ENCODE assay signal across 20 mouse cellular contexts in genomic region chr3:147166555-147166954, GRCm38 (mm10).
"Had no signal": no experiment of that assay in that cellular context is flagged by ENCODE, and none has a peak within 500 bp of the region (broad histone marks: within the 10 kb centered on the region; RNA-seq: fewer than 3 reads in every experiment).

No protein-coding gene starts in this region.

- H3K4me2 ChIP-seq: liver, embryonic 11.5 days; lung, embryonic 14.5 days; midbrain, embryonic 12.5 days; midbrain, embryonic 15.5 days; neural tube, embryonic 12.5 days; neural tube, embryonic 15.5 days had no signal

- H3K4me3 ChIP-seq: layer of hippocampus, adult 2 months; midbrain, embryonic 12.5 days; midbrain, embryonic 15.5 days; neural tube, embryonic 12.5 days; neural tube, embryonic 15.5 days had no signal

- H3K9me3 ChIP-seq: midbrain, embryonic 12.5 days; midbrain, embryonic 15.5 days; neural tube, embryonic 12.5 days; neural tube, embryonic 15.5 days had no signal

- H3K27ac ChIP-seq: kidney, postnatal 0 days; layer of hippocampus, adult 2 months; liver, embryonic 14.5 days; macrophage; midbrain, embryonic 12.5 days; midbrain, embryonic 15.5 days; neural tube, embryonic 12.5 days; neural tube, embryonic 15.5 days; stomach, postnatal 0 days had no signal

- DNase-seq: kidney, postnatal 25 days; layer of hippocampus, adult 9-11 months; liver, postnatal 0 days; lung, embryonic 14.5 days; right cerebral cortex, adult 18-20 months; right cerebral cortex, postnatal 14 days; right cerebral cortex, postnatal 4 days; thymus, adult 18-20 months; thymus, postnatal 4 days had no signal

- ATAC-seq: liver, postnatal 0 days; lung, postnatal 0 days; midbrain, embryonic 15.5 days had no signal

- H3K9ac ChIP-seq: liver, embryonic 14.5 days; liver, postnatal 0 days; lung, embryonic 14.5 days; midbrain, embryonic 12.5 days; midbrain, embryonic 15.5 days; neural tube, embryonic 12.5 days; neural tube, embryonic 15.5 days had no signal

- H3K36me3 ChIP-seq: midbrain, embryonic 12.5 days; midbrain, embryonic 15.5 days; neural tube, embryonic 12.5 days; neural tube, embryonic 15.5 days had no signal

- H3K4me1 ChIP-seq: midbrain, embryonic 12.5 days; midbrain, embryonic 15.5 days; neural tube, embryonic 12.5 days had no signal

- H3K27me3 ChIP-seq: midbrain, embryonic 12.5 days; midbrain, embryonic 15.5 days; neural tube, embryonic 12.5 days; neural tube, embryonic 15.5 days had no signal
